Mouse (Mus musculus) lung, postnatal 0 days (tissue): ENCODE results near the gene Pakap.

Experiments
- CTCF ChIP-seq: IDR thresholded peaks from 2 replicates; pipeline ENCODE4 v1.5.1; 2016; ENCODE audit warnings: antibody characterized with exemption, mild to moderate bottlenecking
- EP300 ChIP-seq: IDR thresholded peaks from 2 replicates; pipeline ENCODE4 v1.6.1; 2016; ENCODE audit warnings: antibody characterized with exemption, mild to moderate bottlenecking, control low read depth

- TF ChIP-seq CTCF: no peak
- TF ChIP-seq EP300: no peak
These were observed 348.3 kb downstream of the Pakap start, which contains the start of gene D630039A03Rik for GRCm38 (mm10) chr4:57916201-57916661.
